In the genomic region with DNA sequence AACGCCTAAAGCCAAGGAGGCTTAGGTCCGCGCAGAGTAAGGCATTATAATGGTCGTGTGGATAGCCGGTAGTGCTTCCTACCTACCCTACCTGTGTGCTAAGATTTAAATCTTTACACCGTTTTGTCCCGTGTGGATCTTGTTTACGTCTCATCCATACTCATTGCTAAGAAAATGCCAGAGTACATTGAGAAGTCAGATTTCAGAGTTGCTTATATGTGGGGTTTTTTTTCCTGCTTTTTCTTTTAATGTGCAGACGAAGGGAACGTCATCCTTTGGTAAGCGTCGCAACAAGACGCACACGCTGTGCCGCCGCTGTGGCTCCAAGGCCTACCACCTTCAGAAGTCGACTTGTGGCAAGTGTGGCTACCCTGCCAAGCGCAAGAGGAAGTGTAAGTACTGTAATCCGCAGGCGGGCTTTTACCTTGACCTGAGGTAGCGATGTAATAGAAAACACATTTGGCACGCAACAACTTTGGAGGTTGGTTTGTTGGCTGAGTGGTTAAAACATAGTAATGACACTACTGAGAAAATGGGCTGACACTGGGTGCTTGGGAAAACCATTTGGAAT, we compare ENCODE assay signal across 8 mouse cellular contexts. TPM values are rescaled to one million over a fixed set of nuclear protein-coding genes. Genes with fewer than 3 reads are reported as not detected.
DNase-seq lines count a peak whose midpoint lies in the region; ATAC-seq and TF ChIP-seq lines count a peak whose summit lies in the region.

No protein-coding gene starts in this region.

- peak overlapping the region; percentile 95 for H3K9ac ChIP-seq in hindbrain, embryonic 15.5 days

- H3K4me3 ChIP-seq in layer of hippocampus, adult 2 months, result peak overlapping the region; percentile 94
- peak overlapping the region; percentile 90 for H3K4me3 ChIP-seq in bone marrow, adult 2 months (replicated peaks; ENCODE audit: control insufficient read depth, low read depth, low read length)
- H3K4me3 ChIP-seq in hindbrain, embryonic 15.5 days, result peak overlapping the region; percentile 95

- no peak for TF ChIP-seq CTCF in layer of hippocampus, adult 2 months (conservative IDR thresholded peaks at IDR 0.05)
- no peak for TF ChIP-seq CTCF in bone marrow, adult 2 months (IDR thresholded peaks at IDR 0.05; ENCODE audit: control insufficient read depth, insufficient read depth, low read length)

- ATAC-seq in hindbrain, embryonic 15.5 days (ENCODE audit: low FRiP score, low read depth), result peak; percentile 4; the same call in 1 of the 2 replicates

- no peaks in the 10 kb centered on the region; the same call in 1 of the 2 replicates for H3K4me1 ChIP-seq in bone marrow, adult 2 months (ENCODE audit: control insufficient read depth, insufficient read depth, low read length)
- peaks cover 31% of the 10 kb centered on the region for H3K4me1 ChIP-seq in hindbrain, embryonic 15.5 days (replicated peaks)

- peaks cover 38% of the 10 kb centered on the region for H3K36me3 ChIP-seq in hindbrain, embryonic 15.5 days

- peak overlapping the region; percentile 89 for H3K27ac ChIP-seq in layer of hippocampus, adult 2 months
- peak overlapping the region; percentile 72 for H3K27ac ChIP-seq in bone marrow, adult 2 months (ENCODE audit: control insufficient read depth, insufficient read depth, low read depth, low read length, poor library complexity)
- H3K27ac ChIP-seq in hindbrain, embryonic 15.5 days (replicated peaks), result peak overlapping the region; percentile 83

- no peak for DNase-seq in layer of hippocampus, adult 2 months (ENCODE audit: low spot score in 2 of 2)
- no peak for DNase-seq in layer of hippocampus, adult 9-11 months
- DNase-seq in lung, postnatal 10 days, result peak; percentile 8
- DNase-seq in thymus, postnatal 25 days, result peak; percentile 28
- no peak for DNase-seq in layer of hippocampus, adult 9-10 months (ENCODE audit: low spot score)
- no peak for DNase-seq in urinary bladder, postnatal 36 days (ENCODE audit: low spot score in 2 of 2)

- under 1% methylated on average over 22 of the region's 22 CpGs for WGBS in bone marrow, adult 2 months
- WGBS in hindbrain, embryonic 15.5 days, result 3% methylated on average over 22 of the region's 22 CpGs

- no peak for TF ChIP-seq POLR2A in bone marrow, adult 2 months (IDR thresholded peaks at IDR 0.05; ENCODE audit: borderline replicate concordance, control insufficient read depth, low read depth, low read length)

- H3K4me2 ChIP-seq in hindbrain, embryonic 15.5 days, result peak overlapping the region; percentile 82

- no peaks in the 10 kb centered on the region for H3K9me3 ChIP-seq in hindbrain, embryonic 15.5 days

- no peaks in the 10 kb centered on the region for H3K27me3 ChIP-seq in hindbrain, embryonic 15.5 days

RNA-seq across cellular contexts. Expression of gene Rpl37, which starts 0.7 kb away (rescaled TPM):
- 100 to 1,000 TPM; 308 to 352 TPM for total RNA-seq in layer of hippocampus, adult 2 months (2021)
- 478 and 809 TPM in 2 replicates for polyA plus RNA-seq in bone marrow, adult 2 months (2011; ENCODE audit: insufficient read depth, insufficient read length, low replicate concordance, missing spikeins)
- 309 and 316 TPM in 2 replicates for polyA plus RNA-seq in hindbrain, embryonic 15.5 days (2015; fragmentation: Nextera tagmentation; extraction: Ambion mirVana)

RNA-seq across cellular contexts. Expression of gene Card6, which starts 8.8 kb away (rescaled TPM):
- total RNA-seq in layer of hippocampus, adult 2 months (2021), result 1 to 10 TPM; 5.8 to 6.6 TPM
- 1.3 and 2.1 TPM in 2 replicates for polyA plus RNA-seq in bone marrow, adult 2 months (2011; ENCODE audit: insufficient read depth, insufficient read length, low replicate concordance, missing spikeins)
- polyA plus RNA-seq in hindbrain, embryonic 15.5 days (2015; fragmentation: Nextera tagmentation; extraction: Ambion mirVana), result 0.58 and 0.64 TPM in 2 replicates

RNA-seq across cellular contexts. Expression of gene Prkaa1, which starts 26.5 kb away (rescaled TPM):
- 10 to 100 TPM; 24.3 to 24.8 TPM for total RNA-seq in layer of hippocampus, adult 2 months (2021)
- 6.0 and 9.1 TPM in 2 replicates for polyA plus RNA-seq in bone marrow, adult 2 months (2011; ENCODE audit: insufficient read depth, insufficient read length, low replicate concordance, missing spikeins)
- 13.7 and 14.1 TPM in 2 replicates for polyA plus RNA-seq in hindbrain, embryonic 15.5 days (2015; fragmentation: Nextera tagmentation; extraction: Ambion mirVana)

RNA-seq across cellular contexts. Expression of gene C7, which starts 53.6 kb away (rescaled TPM):
- under 1 TPM; 0.13 to 0.17 TPM for total RNA-seq in layer of hippocampus, adult 2 months (2021)
- polyA plus RNA-seq in bone marrow, adult 2 months (2011; ENCODE audit: insufficient read depth, insufficient read length, low replicate concordance, missing spikeins), result not detected in 2 replicates
- 0.19 TPM in 1 of 2 replicates, not detected in the other for polyA plus RNA-seq in hindbrain, embryonic 15.5 days (2015; fragmentation: Nextera tagmentation; extraction: Ambion mirVana)

Comparison
In these comparisons a context has a peak if more than half of its experiments do, and no peak if none do; other contexts are left out.
1. DNase-seq: peak in lung, postnatal 10 days (single experiment) and thymus, postnatal 25 days (single experiment); none in layer of hippocampus, adult 2 months (0 of 2), layer of hippocampus, adult 9-11 months (single experiment), layer of hippocampus, adult 9-10 months (single experiment) and urinary bladder, postnatal 36 days (0 of 2).
2. Peak in every context shown above with its lines, with median percentiles within 50 percentile points of each other: H3K27ac ChIP-seq and H3K4me3 ChIP-seq.